Mouse (Mus musculus): ENCODE data around the gene Cyp2ab1. TPM values are rescaled to one million over a fixed set of nuclear protein-coding genes. Genes with fewer than 3 reads are reported as not detected.

The Cyp2ab1 gene
- polyA plus RNA-seq, 1 experiment from 2014 or later, result not detected

Other genes with a start within 250 kb of the Cyp2ab1 start
- 44.9 and 46.9 TPM in 2 replicates for gene Klhl24, start 227.9 kb downstream of the Cyp2ab1 start, polyA plus RNA-seq (2014; fragmentation: Nextera tagmentation; extraction: Ambion mirVana)
- gene Yeats2, start 184.3 kb downstream of the Cyp2ab1 start, polyA plus RNA-seq (2014; fragmentation: Nextera tagmentation; extraction: Ambion mirVana), result 39.7 and 41.5 TPM in 2 replicates
- gene Map6d1, start 84.0 kb downstream of the Cyp2ab1 start, polyA plus RNA-seq (2014; fragmentation: Nextera tagmentation; extraction: Ambion mirVana), result 1.8 and 2.0 TPM in 2 replicates
- 96.3 and 105 TPM in 2 replicates for gene Parl, start 23.0 kb downstream of the Cyp2ab1 start, polyA plus RNA-seq (2014; fragmentation: Nextera tagmentation; extraction: Ambion mirVana)
- 74.4 and 80.9 TPM in 2 replicates for gene Abcc5, start 101.0 kb upstream of the Cyp2ab1 start, polyA plus RNA-seq (2014; fragmentation: Nextera tagmentation; extraction: Ambion mirVana)
- gene Eif2b5, start 173.4 kb upstream of the Cyp2ab1 start, polyA plus RNA-seq (2014; fragmentation: Nextera tagmentation; extraction: Ambion mirVana), result 130 and 137 TPM in 2 replicates
- 58.1 and 62.7 TPM in 2 replicates for gene Dvl3, start 191.6 kb upstream of the Cyp2ab1 start, polyA plus RNA-seq (2014; fragmentation: Nextera tagmentation; extraction: Ambion mirVana)
- gene Ap2m1, start 210.1 kb upstream of the Cyp2ab1 start, polyA plus RNA-seq (2014; fragmentation: Nextera tagmentation; extraction: Ambion mirVana), result 886 and 907 TPM in 2 replicates
- 59.5 and 61.3 TPM in 2 replicates for gene Abcf3, start 223.2 kb upstream of the Cyp2ab1 start, polyA plus RNA-seq (2014; fragmentation: Nextera tagmentation; extraction: Ambion mirVana)

All from neural tube, embryonic 11.5 days (tissue).